8 mouse cellular contexts compared by ENCODE assay signal in genomic region chr19:8929224-8930088, GRCm38 (mm10). TPM values are rescaled to one million over a fixed set of nuclear protein-coding genes. Genes with fewer than 3 reads are reported as not detected.
DNase-seq lines count a peak whose midpoint lies in the region; ATAC-seq and TF ChIP-seq lines count a peak whose summit lies in the region.

Rom1 (minus strand) TSS chr19:8929356.
Eml3 (plus strand) TSS chr19:8929552.

- peak within 1 kb of the TSS; percentile 66 to 79 for H3K4me3 ChIP-seq in MEL (ENCODE audit: control insufficient read depth in 1 of 2, insufficient read depth in 1 of 2, low read depth in 2 of 2, low read length in 2 of 2)
- peak within 1 kb of the TSS; percentile 60 for H3K4me3 ChIP-seq in forebrain, embryonic 12.5 days (replicated peaks)

- DNase-seq in MEL (ENCODE audit: low read depth, low spot score) = peak; percentile 88
- peak; percentile 82 for DNase-seq in c-Kit-positive CD71-positive TER-119-positive erythroid progenitor cells, embryonic 14.5 days (ENCODE audit: low spot score)
- peak; percentile 91 to 94 for DNase-seq in heart, postnatal 14 days
- peak; percentile 73 for DNase-seq in large intestine, adult 2 months (ENCODE audit: low read depth, low spot score)
- DNase-seq in lung, postnatal 25 days (ENCODE audit: low spot score) = peak; percentile 94
- DNase-seq in ovary, postnatal 36 days (ENCODE audit: low spot score) = peak; percentile 87
- DNase-seq in urinary bladder, adult 2 months (ENCODE audit: low spot score) = peak; percentile 77

- H3K4me2 ChIP-seq in forebrain, embryonic 12.5 days = peak within 1 kb of the TSS; percentile 81

- intact Hi-C loops in heart, postnatal 14 days (cut with DNase I) = no loop called here

- ATAC-seq in forebrain, embryonic 12.5 days (ENCODE audit: low FRiP score) = peak; percentile 76

- H3K36me3 ChIP-seq in MEL (ENCODE audit: control insufficient read depth in 1 of 2, insufficient read depth in 2 of 2, low read length in 2 of 2) = peaks cover 0 to 27% of the 10 kb centered on the region in 2 experiments; a peak in 2 of 4 replicates
- H3K36me3 ChIP-seq in forebrain, embryonic 12.5 days (replicated peaks) = peaks cover 32% of the 10 kb centered on the region

- H3K4me1 ChIP-seq in MEL (ENCODE audit: control insufficient read depth in 1 of 2, insufficient read depth in 2 of 2, low read length in 2 of 2) = peaks cover 18 to 37% of the 10 kb centered on the region in 2 experiments
- peaks cover 22% of the 10 kb centered on the region for H3K4me1 ChIP-seq in forebrain, embryonic 12.5 days

- H3K9ac ChIP-seq in MEL (ENCODE audit: control insufficient read depth, low read depth, low read length, poor library complexity, severe bottlenecking) = peak within 1 kb of the TSS; percentile 89
- peak within 1 kb of the TSS; percentile 79 for H3K9ac ChIP-seq in forebrain, embryonic 12.5 days

- H3K9me3 ChIP-seq in MEL (replicated peaks; ENCODE audit: insufficient read depth, low read length) = no peaks in the 10 kb centered on the region
- H3K9me3 ChIP-seq in forebrain, embryonic 12.5 days = no peaks in the 10 kb centered on the region

- 1% methylated on average over 67 of the region's 74 CpGs for WGBS in forebrain, embryonic 12.5 days
- under 1% methylated on average over 71 of the region's 74 CpGs for WGBS in large intestine, adult 2 months

- peak; percentile 24 to 63; a peak in 2 of 4 replicates for TF ChIP-seq POLR2A in MEL (IDR thresholded peaks at IDR 0.05; ENCODE audit: control insufficient read depth in 1 of 2, insufficient read depth in 1 of 2, low read depth in 1 of 2, low read length in 2 of 2, poor library complexity in 1 of 2)

- no peak for TF ChIP-seq RAD21 in MEL (IDR thresholded peaks at IDR 0.05; ENCODE audit: low read depth, low read length)

- H3K27me3 ChIP-seq in MEL (ENCODE audit: control insufficient read depth in 1 of 2, insufficient read depth in 2 of 2, low read length in 2 of 2) = no peaks in the 10 kb centered on the region
- peaks cover 7% of the 10 kb centered on the region; the same call in 1 of the 2 replicates for H3K27me3 ChIP-seq in forebrain, embryonic 12.5 days

- TF ChIP-seq CTCF in MEL (IDR thresholded peaks at IDR 0.05 in 2 of 3, conservative IDR thresholded peaks at IDR 0.05 in 1 of 3; ENCODE audit: control insufficient read depth in 1 of 3, insufficient read depth in 1 of 3, low read depth in 2 of 3, low read length in 3 of 3, poor library complexity in 1 of 3, severe bottlenecking in 1 of 3) = peak in 2 of 3 experiments; percentile 62 to 70; a peak in 4 of 6 replicates

- no peaks in the 10 kb centered on the region; the same call in none of the 2 replicates for H3K79me2 ChIP-seq in MEL (ENCODE audit: control insufficient read depth, insufficient read depth, low read length, poor library complexity)

- peak within 1 kb of the TSS; percentile 63 for H3K27ac ChIP-seq in MEL (ENCODE audit: control insufficient read depth, low read depth, low read length)
- H3K27ac ChIP-seq in forebrain, embryonic 12.5 days = peak within 1 kb of the TSS; percentile 33; the same call in 1 of the 2 replicates

- TF ChIP-seq EP300 in MEL (IDR thresholded peaks at IDR 0.05; ENCODE audit: low read depth in 1 of 2, low read length in 2 of 2) = no peak

TF ChIP-seq in MEL, 35 proteins besides CTCF, POLR2A, EP300 and RAD21:
- TF ChIP-seq MAZ (IDR thresholded peaks at IDR 0.05; ENCODE audit: low read depth, low read length) (peak; percentile 34; the same call in 1 of the 2 replicates), BHLHE40 (IDR thresholded peaks at IDR 0.05; ENCODE audit: borderline replicate concordance, low read depth, low read length) (no peak), TBP (IDR thresholded peaks at IDR 0.05; ENCODE audit: low read depth, low read length) (peak; percentile 30; the same call in 1 of the 2 replicates), MXI1 (IDR thresholded peaks at IDR 0.05; ENCODE audit: low read depth, low read length) (peak; percentile 41; the same call in 1 of the 2 replicates), ELF1 (IDR thresholded peaks at IDR 0.05; ENCODE audit: low read depth, low read length) (peak; percentile 79), NELFE (IDR thresholded peaks at IDR 0.05; ENCODE audit: low read depth, low read length) (peak; percentile 36), UBTF (IDR thresholded peaks at IDR 0.05; ENCODE audit: borderline replicate concordance, insufficient read depth, low read depth, low read length) (no peak), TCF12 (IDR thresholded peaks at IDR 0.05; ENCODE audit: low read depth, low read length) (peak; percentile 34; the same call in 1 of the 2 replicates), HCFC1 (IDR thresholded peaks at IDR 0.05; ENCODE audit: low read depth, low read length) (peak; percentile 24; the same call in 1 of the 2 replicates), SIN3A (IDR thresholded peaks at IDR 0.05; ENCODE audit: low read length) (peak; percentile 21; the same call in 1 of the 2 replicates)

RNA-seq across cellular contexts. Expression of gene Rom1, which starts in this region (rescaled TPM):
- total RNA-seq in MEL (2012; rRNA removed) = 1.6 and 4.1 TPM in 2 replicates
- polyA plus RNA-seq in MEL (2012; ENCODE audit: insufficient read depth in 1 of 2, insufficient read length in 2 of 2, low read depth in 1 of 2, low replicate concordance in 2 of 2, missing spikeins in 1 of 2) = 1 to 10 TPM in 1 of 2 experiments, not detected in 1; 3.1 TPM
- polyA plus RNA-seq in forebrain, embryonic 12.5 days (2016; fragmentation: Nextera tagmentation; extraction: Ambion mirVana) = 1.3 and 2.5 TPM in 2 replicates
- total RNA-seq in heart, postnatal 14 days (2021) = 10 to 100 TPM; 12.4 to 12.7 TPM
- polyA plus RNA-seq in large intestine, adult 2 months (2012; rRNA removed) = 6.8 and 8.9 TPM in 2 replicates
- polyA plus RNA-seq in urinary bladder, adult 2 months (2012; rRNA removed) = 9.4 and 12.3 TPM in 2 replicates

RNA-seq across cellular contexts. Expression of gene Eml3, which starts in this region (rescaled TPM):
- 13.0 and 16.6 TPM in 2 replicates for total RNA-seq in MEL (2012; rRNA removed)
- polyA plus RNA-seq in MEL (2012; ENCODE audit: insufficient read depth in 1 of 2, insufficient read length in 2 of 2, low read depth in 1 of 2, low replicate concordance in 2 of 2, missing spikeins in 1 of 2) = 10 to 100 TPM in 1 of 2 experiments, not detected in 1; 23.4 TPM
- 13.2 and 13.8 TPM in 2 replicates for polyA plus RNA-seq in forebrain, embryonic 12.5 days (2016; fragmentation: Nextera tagmentation; extraction: Ambion mirVana)
- total RNA-seq in heart, postnatal 14 days (2021) = 10 to 100 TPM; 12.5 to 16.2 TPM
- 24.3 and 32.1 TPM in 2 replicates for polyA plus RNA-seq in large intestine, adult 2 months (2012; rRNA removed)
- polyA plus RNA-seq in urinary bladder, adult 2 months (2012; rRNA removed) = 40.5 and 45.3 TPM in 2 replicates

Comparison
In these comparisons a context has a peak if more than half of its experiments do, and no peak if none do; other contexts are left out.
1. Peak in every context shown above with its lines: DNase-seq, ATAC-seq, H3K4me3 ChIP-seq and H3K27ac ChIP-seq.